Mouse (Mus musculus): Measurements from ENCODE around the gene Zfp217.
"Not testable (repeated sequence)": the region's sequence is repeated elsewhere in the genome, so short reads cannot be mapped to it uniquely, and the experiment has no call there.

Zfp217 gene

GRCm38 (mm10) chr2:170147661-170148153 lies at the start of gene Zfp217:
Gene Zfp217, minus strand, starts transcription at chr2:170148103.
- no peak for DNase-seq (ENCODE audit: low spot score)

GRCm38 (mm10) chr2:170195542-170196089 lies 47.7 kb upstream of the Zfp217 start:
- no peak for DNase-seq (ENCODE audit: low spot score)

GRCm38 (mm10) chr2:170194845-170195244 lies 46.9 kb upstream of the Zfp217 start:
- DNase-seq (ENCODE audit: low spot score) = no peak

GRCm38 (mm10) chr2:170193850-170194249 lies 45.9 kb upstream of the Zfp217 start:
- DNase-seq (ENCODE audit: low spot score) = no peak

GRCm38 (mm10) chr2:170193211-170193610 lies 45.3 kb upstream of the Zfp217 start:
- DNase-seq (ENCODE audit: low spot score) = no peak

- DNase-seq (ENCODE audit: low spot score) = no peak
These were observed 44.8 kb upstream of the Zfp217 start for GRCm38 (mm10) chr2:170192731-170193149.

DNA sequence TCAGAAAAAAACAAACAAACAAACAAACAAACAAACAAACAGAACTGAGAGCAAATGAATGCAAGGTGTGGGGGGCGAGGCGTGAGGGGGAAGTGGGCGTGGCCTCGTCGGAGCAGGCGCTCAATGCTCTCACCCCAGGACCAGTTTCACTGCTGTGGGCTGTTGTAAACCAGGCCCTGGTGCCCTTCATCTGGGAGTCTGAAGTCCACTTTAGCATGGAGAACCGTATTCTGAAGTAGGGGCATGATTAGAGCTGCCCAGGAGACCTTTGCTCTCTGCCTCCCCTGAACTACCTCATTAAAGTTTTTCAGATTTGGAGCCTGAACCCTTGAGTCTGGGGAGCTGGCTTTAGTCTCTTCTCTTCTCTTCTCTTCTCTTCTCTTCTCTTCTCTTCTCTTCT lies 40.8 kb upstream of the Zfp217 start:
- DNase-seq (ENCODE audit: low spot score) = no peak

GRCm38 (mm10) chr2:170185137-170185837 lies 37.4 kb upstream of the Zfp217 start:
- no peak for DNase-seq (ENCODE audit: low spot score)

GRCm38 (mm10) chr2:170184175-170184983 lies 36.5 kb upstream of the Zfp217 start:
- DNase-seq (ENCODE audit: low spot score) = no peak

- DNase-seq (ENCODE audit: low spot score) = no peak
These were observed 35.9 kb upstream of the Zfp217 start for GRCm38 (mm10) chr2:170183851-170184174.

GRCm38 (mm10) chr2:170181862-170182261 lies 34.0 kb upstream of the Zfp217 start:
- no peak for DNase-seq (ENCODE audit: low spot score)

DNA sequence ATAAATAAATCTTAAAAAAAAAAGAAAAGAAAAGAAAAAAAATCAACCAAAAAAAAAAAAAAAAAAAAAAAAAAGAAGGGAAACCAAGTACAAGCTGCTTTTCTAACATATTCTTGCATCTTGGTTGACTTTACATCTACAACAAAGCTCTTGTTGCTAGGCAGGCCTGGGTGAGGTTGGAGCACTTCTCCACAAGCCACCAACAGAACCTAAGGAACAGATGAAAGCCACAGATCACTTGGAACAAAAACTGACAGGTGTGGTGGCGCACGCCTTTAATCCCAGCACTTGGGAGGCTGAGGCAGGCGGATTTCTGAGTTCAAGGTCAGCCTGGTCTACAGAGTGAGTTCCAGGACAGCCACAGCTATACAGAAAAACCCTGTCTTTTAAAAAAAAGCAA lies 32.9 kb upstream of the Zfp217 start:
- not testable (repeated sequence) for DNase-seq (ENCODE audit: low spot score)

- DNase-seq (ENCODE audit: low spot score) = no peak
These were observed 31.4 kb upstream of the Zfp217 start for GRCm38 (mm10) chr2:170179317-170179716.

DNA sequence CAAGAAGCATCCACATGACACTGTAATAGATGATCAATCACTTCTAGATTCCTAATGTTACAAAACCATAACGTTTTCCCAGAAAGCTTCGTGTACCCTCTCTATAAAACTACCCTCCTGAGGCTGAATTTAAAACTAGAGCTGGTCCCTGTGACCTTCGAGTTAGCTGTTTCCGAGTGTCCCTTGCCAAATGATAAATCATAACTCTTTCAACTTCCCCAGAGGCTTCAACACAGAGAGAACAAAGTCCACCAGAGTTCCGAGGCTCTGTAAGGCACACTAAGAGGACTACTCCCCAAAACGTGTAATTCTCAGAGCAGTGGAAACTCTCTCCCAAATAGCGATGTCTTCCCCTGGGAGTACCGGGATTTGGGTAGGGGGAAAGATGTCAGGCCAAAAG lies 29.4 kb upstream of the Zfp217 start:
- DNase-seq (ENCODE audit: low spot score) = no peak

DNA sequence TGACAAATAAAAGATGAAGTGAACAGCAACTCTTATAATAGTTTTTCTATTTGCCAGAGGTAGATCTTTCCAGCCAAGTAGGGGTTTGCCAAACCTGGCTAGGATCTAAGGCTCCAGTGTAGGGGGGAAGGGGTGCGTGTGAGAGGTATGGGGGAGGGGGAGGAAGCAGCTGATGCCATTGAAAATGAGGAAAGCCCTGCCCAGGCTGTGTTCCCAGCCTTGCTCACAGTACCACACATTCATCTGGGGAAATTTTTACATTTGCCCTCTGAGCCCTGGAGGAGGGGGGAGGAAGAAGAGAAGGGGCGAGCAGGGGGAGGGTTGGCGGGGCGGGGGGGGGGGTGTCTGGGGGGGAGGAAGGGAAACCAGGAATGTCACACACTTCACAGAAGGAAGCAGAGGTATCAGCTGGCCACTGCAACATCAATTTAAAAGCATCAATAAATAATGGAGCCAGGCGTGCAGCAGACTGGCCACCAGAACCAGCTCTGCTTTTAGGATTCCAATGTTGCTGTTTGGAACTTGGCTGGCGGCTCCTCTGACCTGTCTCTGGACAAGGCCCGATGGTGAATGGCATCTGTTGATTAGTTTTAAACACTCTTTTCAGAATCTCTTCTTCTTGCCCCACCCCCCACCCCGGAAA lies 28.5 kb upstream of the Zfp217 start:
- no peak for DNase-seq (ENCODE audit: low spot score)

DNA sequence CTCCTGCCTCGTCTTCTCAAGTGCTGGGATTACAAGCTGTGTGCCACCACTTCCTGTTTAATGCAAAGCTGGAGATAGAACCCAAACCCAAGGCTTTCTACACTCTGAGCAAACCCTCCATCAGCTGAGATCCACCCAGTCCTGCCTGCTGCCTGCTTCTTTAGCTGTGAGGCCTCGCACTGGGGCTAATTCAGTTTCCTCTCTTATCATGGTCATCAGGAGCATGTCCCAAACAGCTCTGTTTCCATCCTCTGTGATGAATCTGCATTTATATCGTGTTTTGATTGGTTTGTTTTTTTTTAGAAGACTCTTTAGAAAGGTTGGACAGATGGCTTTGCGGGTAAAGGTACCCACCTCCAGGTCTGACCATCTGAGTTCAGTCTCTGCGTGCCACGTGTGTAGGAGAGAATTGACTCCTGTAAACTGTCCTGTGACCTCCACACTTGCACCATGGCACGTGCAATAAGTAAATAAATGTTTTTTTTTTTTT lies 27.8 kb upstream of the Zfp217 start:
- no peak for DNase-seq (ENCODE audit: low spot score)

GRCm38 (mm10) chr2:170175190-170175589 lies 27.3 kb upstream of the Zfp217 start:
- no peak for DNase-seq (ENCODE audit: low spot score)

DNA sequence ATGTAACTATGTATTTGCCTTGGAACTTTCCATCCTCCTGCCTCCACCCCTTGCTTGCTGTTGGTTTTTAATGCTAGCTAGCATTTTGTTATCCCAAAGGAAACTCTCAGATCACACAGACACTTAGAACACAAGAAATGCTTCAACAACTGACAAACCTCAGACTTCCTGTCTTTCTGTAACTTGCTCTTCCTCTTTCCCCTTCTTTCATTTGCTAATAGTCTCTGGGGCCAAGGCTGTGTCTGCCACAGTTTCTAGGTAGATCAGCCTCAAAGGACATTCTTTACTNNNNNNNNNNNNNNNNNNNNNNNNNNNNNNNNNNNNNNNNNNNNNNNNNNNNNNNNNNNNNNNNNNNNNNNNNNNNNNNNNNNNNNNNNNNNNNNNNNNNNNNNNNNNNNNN lies 21.2 kb upstream of the Zfp217 start:
- no peak for DNase-seq (ENCODE audit: low spot score)

DNA sequence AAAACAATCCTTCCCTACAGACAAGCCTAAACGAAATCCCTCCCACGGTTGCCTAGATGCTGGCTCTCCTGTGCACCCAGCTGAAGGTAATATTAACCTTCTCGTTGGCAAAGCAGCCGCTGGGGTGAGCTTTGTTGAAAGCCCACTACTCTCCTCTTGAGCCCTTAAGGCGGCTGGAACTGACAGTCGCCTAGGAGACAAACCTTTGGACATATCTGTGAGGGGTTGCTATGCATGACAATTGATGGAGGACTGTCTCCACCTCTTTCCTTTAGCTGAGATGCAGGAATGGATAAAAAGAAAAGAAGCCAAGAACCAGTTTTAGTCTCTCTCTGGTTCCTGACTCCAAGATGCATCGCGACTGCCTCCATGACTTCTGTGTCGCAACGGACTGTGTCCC lies 17.7 kb upstream of the Zfp217 start:
- no peak for DNase-seq (ENCODE audit: low spot score)

- DNase-seq (ENCODE audit: low spot score) = no peak
These were observed 16.0 kb upstream of the Zfp217 start for GRCm38 (mm10) chr2:170163671-170164462.

DNA sequence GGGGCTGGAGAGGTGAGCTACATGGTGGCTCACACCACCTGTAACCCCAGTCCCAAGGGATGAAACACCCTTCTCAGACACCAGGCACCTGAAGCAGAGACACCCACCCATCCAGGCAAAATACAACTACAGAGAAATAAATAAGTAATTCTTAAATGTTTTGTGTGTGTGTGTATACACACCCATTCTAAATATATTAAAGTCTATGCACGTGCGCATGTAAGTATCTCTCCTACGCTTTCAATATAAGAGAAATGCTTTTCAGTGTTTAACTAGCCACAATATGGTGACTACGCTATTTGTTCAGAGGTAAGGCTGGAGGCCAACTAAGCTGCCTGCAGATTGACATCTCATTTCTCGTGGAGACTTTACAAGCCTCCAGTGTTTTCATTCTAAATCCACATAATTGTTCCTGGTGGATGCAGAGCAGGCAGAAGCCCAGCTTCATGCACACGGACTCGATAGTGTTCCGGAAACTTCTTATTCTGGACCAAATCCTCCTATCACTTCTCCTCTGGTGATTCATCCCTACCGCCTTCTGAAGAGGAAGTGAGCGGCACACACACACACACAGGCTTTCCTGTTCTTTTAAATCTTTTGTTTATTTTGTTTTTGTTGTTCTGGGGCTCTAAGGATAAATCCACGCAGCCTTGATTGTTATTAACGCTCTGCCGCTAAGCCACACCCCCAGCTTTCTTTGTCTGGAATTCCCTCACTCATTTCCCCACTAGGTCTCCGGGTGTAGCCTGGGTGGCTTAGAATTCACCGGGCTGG lies 12.1 kb upstream of the Zfp217 start:
- DNase-seq (ENCODE audit: low spot score) = no peak

All from layer of hippocampus, adult 9-10 months (tissue).